Comparison of ENCODE assay signal across 10 mouse cellular contexts in the genomic region with DNA sequence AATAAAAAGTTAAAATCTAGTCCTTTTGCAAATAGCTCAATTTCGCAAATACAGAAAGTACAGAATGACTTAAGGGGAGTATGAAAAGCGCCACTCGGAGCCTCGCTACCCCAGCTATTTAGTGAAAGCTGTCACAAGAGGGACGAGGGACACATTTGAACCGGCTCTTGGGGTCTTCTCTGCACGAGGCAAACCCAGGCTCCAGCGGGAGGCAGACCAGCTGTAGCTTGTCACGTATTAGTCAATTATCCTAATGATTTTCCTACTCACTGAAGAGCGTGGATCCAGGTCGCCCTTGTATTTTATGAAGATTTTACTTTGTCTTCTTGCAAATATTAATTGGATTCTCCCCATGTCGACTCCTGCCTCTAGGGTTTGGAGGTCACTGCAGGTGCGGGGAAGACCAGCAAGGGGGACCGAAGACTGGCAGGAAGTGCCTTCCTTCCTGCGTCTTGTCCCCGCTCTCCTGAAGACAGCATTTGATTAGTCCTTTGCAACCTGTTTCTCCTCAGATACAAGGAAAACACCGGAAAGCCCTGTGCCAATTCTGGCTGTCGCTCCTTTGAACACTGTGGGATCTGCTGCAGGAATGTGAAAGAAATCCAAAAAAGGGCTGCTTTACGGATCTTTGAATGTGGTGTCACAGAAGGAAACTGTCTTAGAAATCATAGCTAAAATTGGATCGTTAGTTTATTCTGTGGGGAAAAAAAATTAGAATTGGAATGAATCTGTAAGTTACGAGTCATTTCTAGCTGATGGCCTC.
"Had no signal": no experiment of that assay in that cellular context is flagged by ENCODE, and none has a peak within 500 bp of the region (broad histone marks: within the 10 kb centered on the region; RNA-seq: fewer than 3 reads in every experiment).

No protein-coding gene starts in this region.

- H3K4me3 ChIP-seq: kidney, embryonic 15.5 days; left cerebral cortex, adult 2 months; limb, embryonic 15.5 days; liver, embryonic 12.5 days; midbrain, embryonic 13.5 days; stomach, embryonic 15.5 days had no signal

- H3K4me2 ChIP-seq: kidney, embryonic 15.5 days; limb, embryonic 15.5 days; liver, embryonic 12.5 days; midbrain, embryonic 13.5 days; stomach, embryonic 15.5 days had no signal

- H3K27ac ChIP-seq: kidney, embryonic 15.5 days; left cerebral cortex, adult 2 months; limb, embryonic 15.5 days; liver, embryonic 12.5 days; midbrain, embryonic 13.5 days; stomach, embryonic 15.5 days had no signal

- H3K27me3 ChIP-seq: kidney, embryonic 15.5 days; limb, embryonic 15.5 days; liver, embryonic 12.5 days; midbrain, embryonic 13.5 days; stomach, embryonic 15.5 days had no signal

- DNase-seq: kidney, adult 2 months; kidney, postnatal 14 days; thymus, postnatal 36 days had no signal

- ATAC-seq: intestine, embryonic 16.5 days; liver, embryonic 12.5 days; midbrain, embryonic 13.5 days had no signal

- H3K9ac ChIP-seq: kidney, embryonic 15.5 days; limb, embryonic 15.5 days; liver, embryonic 12.5 days; midbrain, embryonic 13.5 days; stomach, embryonic 15.5 days had no signal

- H3K4me1 ChIP-seq: kidney, embryonic 15.5 days; limb, embryonic 15.5 days; liver, embryonic 12.5 days; stomach, embryonic 15.5 days had no signal

- H3K36me3 ChIP-seq: kidney, embryonic 15.5 days; limb, embryonic 15.5 days; liver, embryonic 12.5 days; midbrain, embryonic 13.5 days; stomach, embryonic 15.5 days had no signal

- H3K9me3 ChIP-seq: kidney, embryonic 15.5 days; limb, embryonic 15.5 days; liver, embryonic 12.5 days; midbrain, embryonic 13.5 days; stomach, embryonic 15.5 days had no signal
